In the genomic region with DNA sequence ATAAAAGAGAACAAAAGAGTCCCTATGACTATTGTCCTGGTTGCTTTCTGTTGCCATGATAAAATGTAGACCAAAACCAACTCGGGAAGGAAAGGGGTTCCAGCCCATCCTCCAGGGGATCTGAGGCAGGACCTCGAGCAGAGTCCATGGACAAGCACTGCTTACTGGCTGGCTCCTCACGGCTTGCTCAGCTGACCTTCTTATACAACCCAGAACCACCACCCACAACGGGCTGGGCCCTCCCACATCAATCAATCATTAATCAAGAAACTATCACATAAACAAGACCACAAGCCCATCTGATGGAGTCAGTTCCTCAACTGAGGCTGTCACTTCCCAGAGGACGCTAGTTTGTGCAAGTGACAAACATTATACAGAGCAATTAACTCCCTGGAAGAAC, we compare ENCODE assay signal across 17 mouse cellular contexts. TPM values are rescaled to one million over a fixed set of nuclear protein-coding genes. Genes with fewer than 3 reads are reported as not detected.
"Had no signal": no experiment of that assay in that cellular context is flagged by ENCODE, and none has a peak within 500 bp of the region (broad histone marks: within the 10 kb centered on the region; RNA-seq: fewer than 3 reads in every experiment).

No protein-coding gene starts in this region.

- H3K9ac ChIP-seq: lung, embryonic 15.5 days; midbrain, embryonic 13.5 days; midbrain, embryonic 15.5 days; neural tube, embryonic 12.5 days; stomach, embryonic 15.5 days had no signal

- ATAC-seq: lung, postnatal 0 days; midbrain, embryonic 13.5 days; midbrain, embryonic 15.5 days had no signal

- H3K27ac ChIP-seq: lung, embryonic 15.5 days; macrophage; midbrain, embryonic 13.5 days; midbrain, embryonic 15.5 days; neural tube, embryonic 12.5 days; stomach, embryonic 15.5 days; stomach, postnatal 0 days had no signal

- DNase-seq: lung, adult 2 months; lung, postnatal 14 days; lung, postnatal 36 days; right cerebral cortex, postnatal 14 days; thymus, adult 2 months; thymus, postnatal 25 days; thymus, postnatal 4 days had no signal

- H3K36me3 ChIP-seq: lung, embryonic 15.5 days; midbrain, embryonic 13.5 days; midbrain, embryonic 15.5 days; neural tube, embryonic 12.5 days; stomach, embryonic 15.5 days had no signal

- H3K27me3 ChIP-seq: lung, embryonic 15.5 days; megakaryocyte, embryonic 14.5 days; midbrain, embryonic 13.5 days; midbrain, embryonic 15.5 days; neural tube, embryonic 12.5 days; stomach, embryonic 15.5 days had no signal

- H3K4me2 ChIP-seq: lung, embryonic 15.5 days; midbrain, embryonic 11.5 days; midbrain, embryonic 13.5 days; midbrain, embryonic 15.5 days; neural tube, embryonic 12.5 days; stomach, embryonic 15.5 days had no signal

- H3K9me3 ChIP-seq: lung, embryonic 15.5 days; megakaryocyte, embryonic 14.5 days; midbrain, embryonic 13.5 days; midbrain, embryonic 15.5 days; neural tube, embryonic 12.5 days; stomach, embryonic 15.5 days had no signal

- H3K4me1 ChIP-seq: lung, embryonic 15.5 days; megakaryocyte, embryonic 14.5 days; midbrain, embryonic 13.5 days; neural tube, embryonic 12.5 days; stomach, embryonic 15.5 days had no signal

- H3K4me3 ChIP-seq: lung, embryonic 15.5 days; megakaryocyte, embryonic 14.5 days; midbrain, embryonic 13.5 days; midbrain, embryonic 15.5 days; neural tube, embryonic 12.5 days; stomach, embryonic 15.5 days had no signal

RNA-seq across cellular contexts. Expression of a gene that starts 16.3 kb away (rescaled TPM):
- polyA plus RNA-seq: macrophage had no signal
